Mouse (Mus musculus) neural tube, embryonic 14.5 days (tissue): ENCODE measurements around the gene Pet100. TPM values are rescaled to one million over a fixed set of nuclear protein-coding genes. Genes with fewer than 3 reads are reported as not detected.

Experiments used
- ATAC-seq: fragments of 200-750 bp; cut with Nextera tagmentation; 2 replicates; pipeline ENCODE4 v1.8.0; 2017; ENCODE audit warnings: low read depth, mild to moderate bottlenecking, moderate TSS enrichment, moderate library complexity
- H3K27ac ChIP-seq: fragments of 300-500 bp; sonication (generic); 2 replicates; pipeline ENCODE4 v1.5.1; 2014; ENCODE audit warnings: low read depth, mild to moderate bottlenecking, control low read depth, low read length, moderate library complexity, mixed read lengths
- H3K27me3 ChIP-seq: fragments of 300-500 bp; sonication (generic); 2 replicates; pipeline ENCODE4 v1.6.1; 2014; ENCODE audit warnings: low read length; ENCODE audit not compliant: control insufficient read depth, insufficient read depth
- H3K36me3 ChIP-seq: fragments of 300-500 bp; sonication (generic); 2 replicates; pipeline ENCODE4 v1.6.1; 2014; ENCODE audit warnings: low read length, mixed read lengths; ENCODE audit not compliant: control insufficient read depth, insufficient read depth
- H3K4me1 ChIP-seq: fragments of 300-500 bp; sonication (generic); 2 replicates; pipeline ENCODE4 v1.6.1; 2014; ENCODE audit warnings: low read length; ENCODE audit not compliant: control insufficient read depth, insufficient read depth
- H3K4me2 ChIP-seq: fragments of 300-500 bp; sonication (generic); 2 replicates; pipeline ENCODE4 v1.6.1; 2014; ENCODE audit warnings: mild to moderate bottlenecking, low read depth, low read length, control low read depth
- H3K4me3 ChIP-seq: fragments of 300-500 bp; sonication (generic); 2 replicates; pipeline ENCODE4 v1.5.1; 2014; ENCODE audit warnings: low read depth, low read length, control low read depth, mixed read lengths
- H3K9ac ChIP-seq: fragments of 300-500 bp; sonication (generic); replicated peaks from 2 replicates; pipeline ENCODE4 v1.6.1; 2014; ENCODE audit warnings: low read depth, mild to moderate bottlenecking, control low read depth, low read length, mixed read lengths
- H3K9me3 ChIP-seq: fragments of 300-500 bp; sonication (generic); 2 replicates; pipeline ENCODE4 v1.6.1; 2016; ENCODE audit warnings: low read length; ENCODE audit not compliant: control insufficient read depth
- WGBS: fragments of 180-500 bp; shearing (Covaris S2); extraction: QIAGEN DNeasy Blood & Tissue Kit; methylation state at CpG from one replicate; pipeline ENCODE4 v1.1.7; 2014; 5-methylcytosine and 5-hydroxymethylcytosine counted together
- polyA plus RNA-seq: library from polyadenylated mRNA; unstranded; fragments of >200 nt; fragmentation: Nextera tagmentation; extraction: Ambion mirVana; gene quantifications from 2 replicates; pipeline ENCODE4 v1.2.1, GENCODE M21; 2014

Gene Pet100
- polyA plus RNA-seq, 1 experiment from 2014 or later: 89.1 TPM

DNA sequence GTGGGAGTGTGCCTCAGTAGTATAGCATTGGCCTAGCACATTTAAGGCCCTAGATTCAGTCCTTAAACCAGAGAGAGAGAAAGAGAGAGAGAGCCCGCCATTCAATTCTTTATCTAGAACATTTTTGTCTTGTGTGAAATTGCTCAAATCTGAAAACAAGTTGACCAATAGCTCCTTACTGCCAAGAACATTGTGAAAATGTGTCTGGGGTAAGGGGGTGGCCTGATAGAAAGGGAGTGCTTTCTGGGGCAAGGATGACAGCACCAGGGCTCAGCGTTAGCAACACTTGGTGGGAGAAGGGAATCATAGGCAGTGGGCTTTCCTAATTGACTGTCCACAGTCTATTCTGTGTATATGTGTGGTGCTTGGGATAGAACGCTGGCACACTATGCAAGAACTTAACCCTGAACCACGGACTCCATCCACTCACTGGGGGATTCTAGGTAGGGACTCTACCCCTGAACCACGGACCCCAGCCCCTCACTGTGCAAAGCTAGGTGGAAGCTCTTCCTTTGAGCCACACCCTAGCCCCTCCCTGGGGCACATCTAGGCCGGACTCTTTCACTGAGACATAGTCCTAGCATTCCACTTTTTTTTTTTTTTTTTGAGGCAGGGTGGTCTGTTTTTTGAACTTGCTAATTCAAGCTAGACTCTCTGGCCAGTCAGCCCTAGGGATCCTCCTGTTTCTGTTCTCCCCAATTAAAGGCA lies 25.6 kb downstream of the Pet100 start:
- H3K4me2 ChIP-seq: no peak overlapping the region
- H3K27me3 ChIP-seq: no peaks in the 10 kb centered on the region
- no peak overlapping the region for H3K9ac ChIP-seq
- WGBS: 87% methylated on average over 6 of the region's 6 CpGs
- no peaks in the 10 kb centered on the region for H3K4me1 ChIP-seq
- H3K36me3 ChIP-seq: no peaks in the 10 kb centered on the region
- no peak for ATAC-seq
- no peak overlapping the region for H3K4me3 ChIP-seq
- no peak overlapping the region for H3K27ac ChIP-seq
- H3K9me3 ChIP-seq: no peaks in the 10 kb centered on the region

DNA sequence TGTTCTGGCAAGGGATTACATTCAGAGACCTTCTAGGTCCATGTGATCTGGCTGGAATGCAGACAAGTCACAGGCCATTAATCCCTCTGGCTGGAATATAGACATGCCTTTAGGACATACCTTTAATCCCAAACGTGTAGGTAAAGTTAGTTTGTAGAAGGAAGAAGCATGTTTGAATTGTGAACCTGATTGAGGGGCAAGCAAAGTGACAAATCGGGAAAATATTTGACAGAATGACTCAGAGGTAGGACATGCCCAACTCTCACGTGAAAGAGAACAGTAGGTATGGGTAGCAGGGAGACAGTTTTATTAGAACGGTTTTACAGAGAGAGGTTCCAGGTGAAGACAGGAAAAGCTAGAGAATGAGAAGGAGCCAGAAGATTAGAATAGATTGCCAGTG lies 26.2 kb downstream of the Pet100 start:
- 80% methylated on average over 4 of the region's 4 CpGs for WGBS
- Histone ChIP-seq H3K9me3 (no peaks in the 10 kb centered on the region), H3K27ac (no peak overlapping the region), H3K4me1 (no peaks in the 10 kb centered on the region), H3K4me2 (no peak overlapping the region), H3K27me3 (no peaks in the 10 kb centered on the region), H3K4me3 (no peak overlapping the region), H3K36me3 (no peaks in the 10 kb centered on the region), H3K9ac (no peak overlapping the region)
- no peak for ATAC-seq

DNA sequence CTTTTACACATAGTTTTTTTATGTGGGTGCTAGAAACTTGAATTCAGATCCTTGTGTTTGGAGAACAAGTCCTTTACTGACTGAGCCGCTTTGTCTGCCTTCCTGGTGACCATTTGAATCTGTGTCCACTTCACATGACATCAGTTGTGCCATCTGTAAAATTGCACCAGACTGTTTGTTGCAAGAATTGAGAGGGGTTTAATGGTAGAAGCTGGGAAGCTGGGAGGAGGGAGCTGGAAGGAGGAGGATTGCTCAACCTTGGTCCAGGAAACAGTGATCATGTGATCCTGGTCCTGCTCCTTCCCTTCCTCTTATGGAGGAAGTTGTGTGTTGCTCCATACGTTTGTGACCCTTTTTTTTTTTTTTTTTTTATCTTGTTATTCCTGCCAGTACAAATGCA lies 26.9 kb downstream of the Pet100 start:
- H3K4me2 ChIP-seq: no peak overlapping the region
- 66% methylated on average over 2 of the region's 2 CpGs for WGBS
- H3K4me3 ChIP-seq: no peak overlapping the region
- no peaks in the 10 kb centered on the region for H3K4me1 ChIP-seq
- no peak overlapping the region for H3K27ac ChIP-seq
- H3K9me3 ChIP-seq: no peaks in the 10 kb centered on the region
- no peak for ATAC-seq
- H3K9ac ChIP-seq: no peak overlapping the region
- no peaks in the 10 kb centered on the region for H3K36me3 ChIP-seq
- H3K27me3 ChIP-seq: no peaks in the 10 kb centered on the region

DNA sequence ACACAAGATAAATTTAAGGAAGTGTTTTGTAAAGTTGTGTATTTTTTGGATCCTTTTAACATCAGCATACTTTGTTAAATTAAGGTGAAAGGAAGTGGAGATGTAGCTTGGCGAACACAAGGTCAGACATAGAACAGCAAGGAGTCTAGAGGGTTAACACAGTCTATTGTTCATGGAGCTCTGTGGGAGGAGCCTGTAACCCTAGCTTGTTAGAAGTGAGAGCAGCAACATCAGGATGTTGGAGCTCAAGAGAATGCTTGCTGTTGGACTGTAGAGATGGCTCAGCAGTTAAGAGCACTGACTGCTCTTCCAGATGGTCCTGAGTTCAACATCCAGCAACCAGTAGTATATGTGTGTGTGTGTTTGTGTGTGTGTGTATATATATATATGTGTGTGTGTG lies 27.6 kb downstream of the Pet100 start:
- H3K36me3 ChIP-seq: no peaks in the 10 kb centered on the region
- H3K27me3 ChIP-seq: no peaks in the 10 kb centered on the region
- ATAC-seq: no peak
- no peak overlapping the region for H3K4me2 ChIP-seq
- H3K4me3 ChIP-seq: no peak overlapping the region
- 33% methylated on average over 1 of the region's 1 CpGs for WGBS
- H3K9me3 ChIP-seq: no peaks in the 10 kb centered on the region
- H3K4me1 ChIP-seq: no peaks in the 10 kb centered on the region
- H3K9ac ChIP-seq: no peak overlapping the region
- H3K27ac ChIP-seq: no peak overlapping the region

DNA sequence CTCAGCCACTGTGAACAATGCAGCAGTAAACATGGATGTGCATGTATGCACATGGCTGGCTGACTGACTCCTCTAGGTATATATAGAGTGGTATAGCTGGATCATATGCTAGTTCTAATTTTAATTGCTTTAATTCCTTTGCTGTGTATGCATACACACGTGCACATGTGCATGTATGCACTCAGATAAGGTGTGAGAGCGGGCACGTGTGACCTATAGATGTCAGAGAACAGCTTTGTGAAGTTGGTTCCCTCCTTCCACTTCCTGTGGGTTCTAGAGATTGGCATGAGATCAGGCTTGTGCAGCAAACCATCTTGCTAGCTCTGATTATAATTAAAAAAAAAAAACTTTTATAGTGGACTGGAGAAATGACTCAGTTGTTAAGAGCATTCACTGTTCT lies 31.5 kb downstream of the Pet100 start:
- Histone ChIP-seq H3K9me3 (no peaks in the 10 kb centered on the region), H3K4me1 (no peaks in the 10 kb centered on the region), H3K27ac (no peak overlapping the region), H3K9ac (no peak overlapping the region), H3K4me2 (no peak overlapping the region), H3K4me3 (no peak overlapping the region), H3K36me3 (no peaks in the 10 kb centered on the region), H3K27me3 (no peaks in the 10 kb centered on the region)
- 71% methylated on average over 3 of the region's 3 CpGs for WGBS
- ATAC-seq: no peak

DNA sequence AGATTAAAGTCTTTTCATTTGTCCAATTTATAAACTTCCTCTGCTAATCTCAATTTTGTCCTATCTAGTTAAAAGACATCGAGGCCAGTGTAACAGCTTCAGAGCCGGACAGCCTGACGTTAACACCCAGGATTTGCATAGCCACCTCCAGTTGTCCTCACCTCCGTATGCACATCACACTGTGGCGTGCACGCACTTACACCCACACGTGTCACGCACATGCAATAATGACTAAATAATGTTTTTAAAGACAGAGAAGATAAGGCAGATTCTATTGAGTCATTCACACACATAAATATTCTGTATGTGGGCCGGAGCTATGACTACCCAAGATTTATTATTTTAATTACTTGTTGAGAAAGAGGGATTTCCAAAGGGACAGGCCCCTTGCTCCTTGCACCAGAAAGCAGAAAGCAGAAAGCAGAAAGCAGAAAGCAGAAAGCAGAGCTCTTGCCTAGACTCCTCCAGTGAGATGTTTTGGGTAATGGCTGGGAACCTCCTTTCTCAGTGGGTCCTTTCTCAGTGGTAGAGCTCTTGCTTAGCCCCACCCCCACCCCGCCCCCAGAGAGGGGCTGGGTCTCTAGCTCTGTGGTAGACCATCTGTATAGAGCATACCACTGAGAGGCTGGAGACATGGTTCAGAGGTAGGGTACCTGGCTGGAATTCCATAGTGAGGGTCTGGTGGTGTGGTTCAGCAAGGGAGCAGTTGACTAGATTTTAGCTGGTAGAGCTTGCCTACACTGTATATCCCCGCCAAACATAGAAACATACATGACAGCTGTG lies 33.6 kb downstream of the Pet100 start:
- H3K36me3 ChIP-seq: no peaks in the 10 kb centered on the region
- H3K9me3 ChIP-seq: no peaks in the 10 kb centered on the region
- no peak overlapping the region for H3K4me3 ChIP-seq
- no peaks in the 10 kb centered on the region for H3K27me3 ChIP-seq
- WGBS: 66% methylated on average over 11 of the region's 11 CpGs
- no peak overlapping the region for H3K4me2 ChIP-seq
- ATAC-seq: peak; percentile 67; the same call in 1 of the 2 replicates
- no peak overlapping the region for H3K9ac ChIP-seq
- no peak overlapping the region for H3K27ac ChIP-seq
- no peaks in the 10 kb centered on the region for H3K4me1 ChIP-seq

DNA sequence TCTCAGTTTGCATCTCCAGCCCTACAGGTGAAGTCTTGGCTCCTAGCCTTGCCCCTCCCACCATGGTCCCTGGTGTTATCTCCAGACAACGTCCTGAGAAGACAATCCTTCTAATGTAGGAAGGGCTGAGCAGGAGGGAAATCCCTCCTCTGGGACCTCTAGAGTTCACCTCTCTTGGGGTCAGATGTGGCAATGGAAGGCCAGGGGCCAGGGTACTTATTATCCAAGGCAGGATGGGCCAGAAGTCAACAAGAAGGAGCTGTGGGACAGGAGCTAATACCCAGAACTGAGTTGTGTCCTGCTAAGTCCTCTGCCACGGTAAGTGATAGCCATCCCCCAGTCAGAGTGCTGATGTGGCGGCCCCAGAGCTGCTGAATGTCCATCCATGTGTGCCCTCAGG lies 34.2 kb downstream of the Pet100 start, which contains the start of gene Retn:
TSS of gene Retn (plus strand) at position 245 of the 400 bp plus-strand sequence.
- ATAC-seq: no peak
- no peaks in the 10 kb centered on the region for H3K36me3 ChIP-seq
- H3K27me3 ChIP-seq: no peaks in the 10 kb centered on the region
- H3K9ac ChIP-seq: no peak within 1 kb of the TSS
- H3K4me1 ChIP-seq: no peaks in the 10 kb centered on the region
- no peak within 1 kb of the TSS for H3K4me2 ChIP-seq
- WGBS: 78% methylated on average over 3 of the region's 3 CpGs
- no peak within 1 kb of the TSS for H3K27ac ChIP-seq
- H3K9me3 ChIP-seq: no peaks in the 10 kb centered on the region
- H3K4me3 ChIP-seq: no peak within 1 kb of the TSS

DNA sequence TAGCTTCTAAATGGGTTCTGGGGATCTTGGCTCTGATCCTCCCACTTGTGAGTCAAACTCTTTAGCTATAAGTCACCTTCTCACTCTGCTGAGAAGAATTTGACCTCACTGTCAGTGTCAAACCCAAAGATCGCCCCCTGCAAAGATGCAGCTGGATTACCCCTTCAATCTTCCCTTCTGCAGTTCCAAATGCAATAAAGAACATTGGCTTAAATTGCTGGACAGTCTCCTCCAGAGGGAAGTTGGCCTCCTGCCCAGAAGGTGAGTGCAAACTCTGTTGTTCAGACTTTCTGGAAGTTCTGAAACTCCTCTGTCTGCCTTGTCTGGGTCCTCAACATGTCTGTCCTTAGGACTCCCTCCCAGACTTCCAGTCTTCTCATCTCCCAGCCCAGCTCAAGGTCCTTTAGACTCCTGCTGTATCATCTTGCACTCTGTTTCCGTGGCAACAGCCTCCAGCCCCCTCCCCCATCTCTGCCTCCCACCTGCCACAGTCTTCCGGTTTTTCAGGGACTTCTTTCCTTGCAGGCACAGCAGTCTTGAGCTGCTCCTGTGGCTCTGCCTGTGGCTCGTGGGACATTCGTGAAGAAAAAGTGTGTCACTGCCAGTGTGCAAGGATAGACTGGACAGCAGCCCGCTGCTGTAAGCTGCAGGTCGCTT lies 35.5 kb downstream of the Pet100 start:
- Histone ChIP-seq H3K9ac (0 out of 2 replicates have a peak overlapping the region, but pooled peaks have one; percentile 12), H3K9me3 (no peaks in the 10 kb centered on the region), H3K36me3 (no peaks in the 10 kb centered on the region), H3K4me3 (no peak overlapping the region), H3K4me1 (no peaks in the 10 kb centered on the region), H3K4me2 (no peak overlapping the region), H3K27me3 (no peaks in the 10 kb centered on the region), H3K27ac (no peak overlapping the region)
- WGBS: 20% methylated on average over 7 of the region's 7 CpGs
- ATAC-seq: 0 out of 2 replicates have a peak, but pooled peaks have one; percentile 30

DNA sequence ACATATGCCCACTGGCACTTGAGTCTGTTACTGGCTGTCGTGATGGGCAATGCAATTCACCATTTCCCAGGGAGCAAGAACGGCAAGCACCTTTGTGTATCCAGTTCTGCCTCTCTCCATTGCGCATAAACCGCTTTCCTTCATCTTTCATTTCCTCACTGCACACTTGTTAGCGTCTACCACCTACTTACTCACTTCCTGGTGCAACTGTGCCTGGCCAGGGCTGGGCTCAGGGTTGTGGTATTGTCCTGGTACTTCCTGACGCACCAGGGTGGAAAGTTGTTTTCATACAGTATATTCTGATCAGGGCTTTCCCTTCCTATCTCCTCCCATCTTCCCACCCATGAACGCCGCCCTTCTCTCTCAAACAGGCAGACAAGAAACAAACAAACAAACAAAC lies 39.5 kb downstream of the Pet100 start:
- no peaks in the 10 kb centered on the region for H3K27me3 ChIP-seq
- no peaks in the 10 kb centered on the region for H3K9me3 ChIP-seq
- no peak for ATAC-seq
- no peak overlapping the region for H3K9ac ChIP-seq
- H3K4me2 ChIP-seq: no peak overlapping the region
- no peak overlapping the region for H3K4me3 ChIP-seq
- 82% methylated on average over 8 of the region's 8 CpGs for WGBS
- H3K4me1 ChIP-seq: no peaks in the 10 kb centered on the region
- no peaks in the 10 kb centered on the region for H3K36me3 ChIP-seq
- H3K27ac ChIP-seq: no peak overlapping the region
